Mouse (Mus musculus) fat pad, adult 2 months (tissue): ENCODE data around the gene Pcnt.

Experiments used
- DNase-seq: peaks from one replicate; pipeline ENCODE4 v3.0.0-alpha.2; 2011; ENCODE audit warnings: low read depth, low spot score; ENCODE audit errors: extremely low read depth

The Pcnt gene

DNA sequence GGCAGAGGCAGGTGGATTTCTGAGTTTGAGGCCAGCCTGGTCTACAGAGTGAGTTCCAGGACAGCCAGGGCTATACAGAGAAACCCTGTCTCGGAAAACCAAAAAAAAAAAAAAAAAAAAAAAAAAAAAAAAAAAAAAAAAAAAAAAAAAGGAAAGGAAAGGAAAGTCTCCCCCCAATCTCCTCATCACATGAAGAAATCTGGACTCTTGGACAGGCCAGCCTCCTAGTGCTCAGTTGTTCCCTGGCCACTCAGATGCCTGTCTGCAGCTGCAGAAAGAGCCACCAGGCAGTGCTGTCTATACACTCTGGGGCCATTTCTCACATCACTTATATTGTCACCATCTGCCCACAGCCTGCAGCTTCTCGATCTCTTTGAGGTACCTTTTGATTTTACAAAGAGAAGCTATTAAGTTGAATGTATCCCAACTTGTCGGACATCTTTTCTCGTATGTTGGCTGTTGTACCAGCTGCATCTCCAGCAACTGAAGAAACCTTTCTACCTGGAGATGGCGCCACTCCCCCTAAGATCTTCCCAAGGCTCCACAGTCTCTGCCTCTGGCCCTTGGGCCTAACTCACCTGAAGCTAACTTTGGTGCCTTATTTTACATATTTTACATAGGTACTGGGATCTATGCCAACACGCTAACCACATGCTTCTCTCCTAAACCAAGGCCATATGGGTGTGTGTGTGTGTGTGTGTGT is 116.1 kb downstream of the Pcnt start:
- DNase-seq = no peak

DNA sequence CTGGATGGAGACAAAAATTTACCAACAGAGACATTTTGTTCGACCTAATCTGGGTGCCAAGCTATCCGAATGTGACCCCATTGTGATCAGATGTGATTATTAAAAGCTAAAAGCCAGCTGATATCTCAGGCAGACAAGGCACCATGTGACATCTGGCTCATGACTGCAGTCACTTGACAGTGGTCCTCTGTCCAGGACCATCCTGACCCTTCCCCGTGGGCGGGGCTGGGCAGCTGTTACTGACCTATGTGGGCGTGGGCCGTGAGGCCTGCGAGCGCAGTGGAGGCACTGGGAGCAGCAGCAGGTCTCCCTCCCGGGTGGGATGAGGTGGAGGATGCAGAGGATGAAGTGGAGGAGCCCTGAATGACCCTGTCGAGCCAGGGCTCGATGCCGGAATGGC is 125.0 kb downstream of the Pcnt start:
- DNase-seq = no peak

DNA sequence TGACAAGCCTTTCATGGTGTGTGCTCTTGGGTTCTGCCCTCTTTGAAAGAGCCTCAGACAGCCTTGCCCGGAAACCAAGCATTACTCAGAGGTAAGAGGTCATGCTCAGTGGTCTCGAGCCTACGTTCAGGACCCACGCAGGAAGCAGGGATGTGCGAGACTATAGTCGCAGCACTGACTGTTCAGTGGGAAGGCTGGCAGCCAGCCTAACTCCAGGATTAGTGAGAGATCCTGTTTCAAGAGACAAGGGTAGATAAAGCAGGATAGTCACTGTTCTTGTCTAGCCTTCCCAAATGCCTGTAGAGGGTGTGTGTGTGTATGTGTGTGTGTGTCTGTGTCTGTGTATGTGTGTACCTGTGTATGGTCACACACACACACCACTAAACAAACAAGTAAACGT is 126.4 kb downstream of the Pcnt start:
- DNase-seq = no peak

DNA sequence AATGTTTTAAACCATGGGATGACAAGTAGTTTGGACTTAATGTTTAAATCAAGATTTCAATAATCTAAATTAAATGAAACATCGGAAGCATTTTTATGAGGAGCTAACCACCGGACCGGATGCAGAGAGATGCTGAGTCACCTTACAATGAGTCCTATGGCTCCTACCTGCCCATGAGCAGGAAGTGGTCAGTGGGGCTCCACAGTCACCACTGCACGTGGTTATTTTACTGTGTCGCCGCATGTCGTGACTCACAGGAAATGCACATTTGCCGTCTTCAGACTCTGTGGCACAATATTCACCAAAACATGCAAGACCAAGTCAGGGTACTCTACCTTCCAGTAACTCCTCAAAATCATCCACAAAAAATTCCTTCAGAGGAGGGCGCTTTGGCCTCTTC is 135.8 kb downstream of the Pcnt start:
- DNase-seq = no peak
